Mouse (Mus musculus) liver, postnatal 0 days (tissue): ENCODE data around the gene Irf7.

Experiments used
- CTCF ChIP-seq: sonication (generic); IDR thresholded peaks from 2 replicates; pipeline ENCODE4 v1.5.1; 2016; ENCODE audit warnings: antibody characterized with exemption, low read depth
- EP300 ChIP-seq: IDR thresholded peaks from 2 replicates; pipeline ENCODE4 v1.6.1; 2016; ENCODE audit warnings: antibody characterized with exemption, low read depth, mild to moderate bottlenecking

DNA sequence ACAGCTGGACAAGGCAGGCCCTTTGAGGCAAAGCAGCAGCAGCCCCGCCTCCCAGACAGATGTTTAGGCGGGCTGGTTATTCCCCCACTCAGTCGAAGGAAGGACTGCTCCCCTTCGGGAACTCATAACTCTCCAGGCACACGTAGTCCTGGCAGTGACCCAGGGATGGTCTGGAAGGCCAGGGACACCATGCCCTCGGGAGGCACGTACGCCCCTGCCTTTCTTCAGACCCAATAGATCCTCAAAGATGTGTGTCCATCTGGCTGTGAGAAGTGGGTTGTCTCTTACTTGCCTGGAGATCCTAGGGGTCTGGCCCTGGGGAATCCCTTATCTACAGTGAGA, 44.2 kb downstream of the Irf7 start:
- TF ChIP-seq CTCF (no peak), EP300 (no peak)
